Mouse (Mus musculus) forebrain, embryonic 11.5 days (tissue): ENCODE measurements around the gene Sema3b. TPM values are rescaled to one million over a fixed set of nuclear protein-coding genes. Genes with fewer than 3 reads are reported as not detected.

ENCODE experiments used
- ATAC-seq: fragments of 200-750 bp; cut with Nextera tagmentation; replicated peaks from 2 replicates; pipeline ENCODE4 v1.8.0; 2017; ENCODE audit warnings: moderate TSS enrichment; ENCODE audit not compliant: low FRiP score
- DNase-seq: peaks from one replicate; pipeline ENCODE4 v3.0.0-alpha.2; 2017; ENCODE audit warnings: low spot score
- H3K27ac ChIP-seq: fragments of 300-500 bp; sonication (generic); 2 replicates; pipeline ENCODE4 v1.5.1; 2014; ENCODE audit warnings: low read depth, low read length
- H3K27me3 ChIP-seq: fragments of 300-500 bp; sonication (generic); 2 replicates; pipeline ENCODE4 v1.6.1; 2014; ENCODE audit warnings: mild to moderate bottlenecking, low read length, mixed read lengths; ENCODE audit not compliant: control insufficient read depth, insufficient read depth
- H3K36me3 ChIP-seq: fragments of 300-500 bp; sonication (generic); 2 replicates; pipeline ENCODE4 v1.6.1; 2014; ENCODE audit warnings: mild to moderate bottlenecking, low read length, moderate library complexity, mixed read lengths; ENCODE audit not compliant: control insufficient read depth, insufficient read depth
- H3K4me1 ChIP-seq: fragments of 300-500 bp; sonication (generic); replicated peaks from 2 replicates; pipeline ENCODE4 v1.6.1; 2014; ENCODE audit warnings: low read length, mixed read lengths; ENCODE audit not compliant: control insufficient read depth, insufficient read depth
- H3K4me2 ChIP-seq: fragments of 300-500 bp; sonication (generic); 2 replicates; pipeline ENCODE4 v1.6.1; 2014; ENCODE audit warnings: low read depth, mild to moderate bottlenecking, low read length, moderate library complexity, mixed read lengths; ENCODE audit not compliant: severe bottlenecking
- H3K4me3 ChIP-seq: fragments of 300-500 bp; sonication (generic); 2 replicates; pipeline ENCODE4 v1.5.1; 2014; ENCODE audit warnings: low read depth, low read length
- H3K9ac ChIP-seq: fragments of 300-500 bp; sonication (generic); 2 replicates; pipeline ENCODE4 v1.6.1; 2014; ENCODE audit warnings: low read length
- H3K9me3 ChIP-seq: fragments of 300-500 bp; sonication (generic); 2 replicates; pipeline ENCODE4 v1.6.1; 2016; ENCODE audit warnings: low read length, mixed read lengths; ENCODE audit not compliant: control insufficient read depth
- WGBS: fragments of 180-500 bp; shearing (Covaris S2); extraction: QIAGEN DNeasy Blood & Tissue Kit; methylation state at CpG from one replicate; pipeline ENCODE4 v1.1.7; 2014; 5-methylcytosine and 5-hydroxymethylcytosine counted together
- polyA plus RNA-seq: library from polyadenylated mRNA; unstranded; fragments of >200 nt; fragmentation: Nextera tagmentation; extraction: Ambion mirVana; gene quantifications from 2 replicates; pipeline ENCODE4 v1.2.1, GENCODE M21; 2014

Sema3b gene
- polyA plus RNA-seq, 1 experiment from 2014 or later, result 1.7 TPM

DNA sequence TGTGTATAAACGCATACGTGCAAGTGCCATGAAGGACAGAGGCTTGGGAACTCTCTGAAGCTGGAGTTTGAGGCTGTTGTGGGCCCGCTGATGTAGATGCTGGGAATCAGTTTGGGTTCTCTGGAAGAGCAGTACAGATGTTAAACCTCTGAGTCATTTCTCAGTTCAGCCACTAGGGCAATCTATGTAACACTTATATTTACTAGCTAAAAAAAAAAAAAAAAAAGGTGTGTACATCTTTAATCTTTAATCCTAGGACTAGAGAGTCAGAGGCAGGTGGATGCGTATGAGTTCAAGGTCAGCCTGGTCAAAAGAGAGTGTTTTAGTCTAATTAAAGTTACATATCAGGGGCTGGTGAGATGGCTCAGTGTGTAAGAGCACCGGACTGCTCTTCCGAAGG lies 37.9 kb upstream of the Sema3b start:
- H3K4me2 ChIP-seq, result no peak overlapping the region
- WGBS, result 85% methylated on average over 6 of the region's 6 CpGs
- H3K9ac ChIP-seq, result no peak overlapping the region
- H3K4me1 ChIP-seq, result peaks cover 6% of the 10 kb centered on the region; the same call in 1 of the 2 replicates
- no peaks in the 10 kb centered on the region for H3K27me3 ChIP-seq
- no peaks in the 10 kb centered on the region for H3K36me3 ChIP-seq
- ATAC-seq (no peak), DNase-seq (no peak)
- H3K27ac ChIP-seq, result no peak overlapping the region
- H3K4me3 ChIP-seq, result no peak overlapping the region
- H3K9me3 ChIP-seq, result no peaks in the 10 kb centered on the region

DNA sequence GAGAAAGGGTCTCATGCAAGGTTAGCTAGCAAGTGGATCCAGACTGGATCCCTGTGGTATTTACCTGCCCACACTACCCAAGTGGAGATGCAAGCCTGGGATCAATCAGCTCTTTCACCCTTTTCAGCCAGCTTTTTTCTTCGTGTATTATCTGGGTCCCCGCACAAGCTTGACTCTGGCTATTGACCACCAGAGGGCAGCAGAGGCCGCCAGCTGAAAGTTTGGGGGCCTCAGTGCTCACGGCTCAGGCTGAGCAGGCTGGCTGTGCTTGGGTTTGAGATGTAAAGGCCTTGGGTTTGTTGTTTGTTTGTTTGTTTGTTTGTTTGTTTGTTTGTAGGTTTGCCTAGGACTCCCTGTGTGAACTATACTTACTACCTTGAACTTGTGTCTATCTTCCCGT lies 36.5 kb upstream of the Sema3b start:
- Histone ChIP-seq H3K9ac (no peak overlapping the region; the same call in 1 of the 2 replicates), H3K4me1 (peaks cover 16% of the 10 kb centered on the region), H3K4me2 (no peak overlapping the region), H3K36me3 (no peaks in the 10 kb centered on the region), H3K27ac (no peak overlapping the region), H3K9me3 (no peaks in the 10 kb centered on the region), H3K4me3 (no peak overlapping the region), H3K27me3 (no peaks in the 10 kb centered on the region)
- DNase-seq, result peak; percentile 93
- peak; percentile 42 for ATAC-seq
- 10% methylated on average over 5 of the region's 5 CpGs for WGBS

DNA sequence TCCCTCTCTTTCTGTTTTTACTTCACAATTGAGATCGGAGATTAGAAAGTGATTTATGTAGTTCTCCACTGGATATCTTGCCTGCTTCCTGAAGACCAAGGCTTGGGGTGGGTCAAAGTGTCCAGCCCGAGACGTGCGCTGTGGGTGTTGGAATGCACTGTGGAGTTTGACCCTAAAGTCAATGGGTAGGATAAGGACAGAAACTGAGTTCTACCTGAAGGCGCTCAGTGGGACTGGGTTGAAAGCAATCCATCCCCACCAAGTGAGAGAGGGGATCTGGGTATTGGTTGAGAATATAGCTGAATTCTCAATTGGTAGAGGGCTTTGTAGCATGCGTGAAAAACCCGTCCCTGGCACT lies 36.1 kb upstream of the Sema3b start:
- Histone ChIP-seq H3K4me1 (peaks cover 17% of the 10 kb centered on the region), H3K4me2 (no peak overlapping the region), H3K4me3 (no peak overlapping the region), H3K36me3 (no peaks in the 10 kb centered on the region), H3K27me3 (no peaks in the 10 kb centered on the region), H3K9me3 (no peaks in the 10 kb centered on the region), H3K27ac (no peak overlapping the region), H3K9ac (peak overlapping the region; percentile 9)
- DNase-seq (no peak), ATAC-seq (peak; percentile 13)
- 58% methylated on average over 7 of the region's 7 CpGs for WGBS

DNA sequence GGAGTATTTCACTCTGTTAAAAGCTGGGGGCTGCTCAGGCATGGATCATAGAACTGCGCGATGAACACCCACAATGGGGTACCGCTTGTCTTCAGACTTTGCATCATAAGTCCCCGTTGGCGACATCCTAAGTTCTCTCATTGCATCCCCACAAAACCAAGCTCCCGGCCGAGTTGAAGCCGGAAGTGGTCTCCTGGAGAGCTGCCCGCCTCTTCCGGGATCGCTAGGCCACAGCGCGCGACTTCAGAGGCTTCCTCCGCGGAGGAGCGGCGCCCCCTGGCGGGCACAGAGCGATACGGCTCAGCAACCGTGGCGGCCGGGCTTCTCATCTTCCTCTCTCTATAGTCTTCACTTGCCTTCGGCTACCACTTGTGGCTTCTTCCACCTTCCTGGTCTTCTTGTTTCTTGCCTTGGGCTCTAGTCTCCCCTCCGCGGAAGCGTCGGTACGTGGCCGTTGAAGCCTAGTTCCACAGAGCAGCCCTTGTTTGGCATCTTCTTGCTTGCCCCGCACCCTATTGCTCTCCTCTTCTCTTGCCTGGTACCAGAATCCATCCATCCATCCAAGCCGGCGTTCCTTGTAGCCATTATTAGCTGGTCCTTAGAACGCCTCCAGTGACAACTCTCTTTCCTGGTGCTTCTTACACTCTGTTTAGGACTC lies 35.6 kb upstream of the Sema3b start:
- Histone ChIP-seq H3K9ac (peak overlapping the region; percentile 63), H3K9me3 (no peaks in the 10 kb centered on the region), H3K4me2 (peak overlapping the region; percentile 58), H3K4me1 (peaks cover 17% of the 10 kb centered on the region), H3K36me3 (no peaks in the 10 kb centered on the region), H3K27ac (peak overlapping the region; percentile 43; the same call in 1 of the 2 replicates), H3K27me3 (no peaks in the 10 kb centered on the region), H3K4me3 (peak overlapping the region; percentile 29)
- ATAC-seq (peak; percentile 79), DNase-seq (peak; percentile 97)
- 6% methylated on average over 35 of the region's 35 CpGs for WGBS

DNA sequence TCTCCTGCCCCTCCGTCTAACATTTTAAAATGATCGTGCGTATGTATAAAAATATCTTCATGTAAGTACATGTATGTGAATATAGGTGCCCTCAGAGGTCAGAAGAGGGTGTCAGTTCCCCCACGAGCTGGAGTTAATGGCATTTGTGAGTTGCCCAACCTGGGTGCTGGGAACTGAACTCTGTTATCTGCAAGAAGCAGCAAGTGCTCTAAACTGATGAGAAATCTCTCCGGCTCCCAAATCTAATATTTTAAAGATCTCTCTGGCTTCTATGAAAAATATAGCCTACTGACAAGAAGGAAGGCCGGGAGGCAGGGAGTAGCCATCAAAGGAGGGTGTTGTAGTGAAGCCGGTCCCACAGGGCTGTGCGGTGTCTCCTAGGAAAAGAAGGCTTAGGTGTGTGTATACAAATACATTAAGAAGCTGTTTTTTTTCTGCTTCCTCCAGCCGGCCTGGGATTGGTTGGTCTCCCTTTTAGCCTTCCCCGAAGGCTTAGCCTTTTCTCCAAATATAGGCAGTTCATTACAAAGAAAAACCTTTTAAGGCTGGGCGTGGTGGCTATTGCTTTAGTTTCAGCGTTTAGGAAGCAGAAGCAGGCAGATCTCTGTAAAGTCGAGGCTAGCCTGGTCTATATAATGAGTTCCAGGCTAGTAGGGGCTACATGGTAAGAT lies 34.6 kb upstream of the Sema3b start:
- Histone ChIP-seq H3K36me3 (no peaks in the 10 kb centered on the region), H3K4me3 (no peak overlapping the region), H3K9me3 (no peaks in the 10 kb centered on the region), H3K4me2 (peak overlapping the region; percentile 58; the same call in 1 of the 2 replicates), H3K27me3 (no peaks in the 10 kb centered on the region), H3K27ac (no peak overlapping the region; the same call in 1 of the 2 replicates), H3K9ac (no peak overlapping the region), H3K4me1 (peaks cover 17% of the 10 kb centered on the region)
- ATAC-seq (no peak), DNase-seq (no peak)
- WGBS, result 94% methylated on average over 13 of the region's 13 CpGs

DNA sequence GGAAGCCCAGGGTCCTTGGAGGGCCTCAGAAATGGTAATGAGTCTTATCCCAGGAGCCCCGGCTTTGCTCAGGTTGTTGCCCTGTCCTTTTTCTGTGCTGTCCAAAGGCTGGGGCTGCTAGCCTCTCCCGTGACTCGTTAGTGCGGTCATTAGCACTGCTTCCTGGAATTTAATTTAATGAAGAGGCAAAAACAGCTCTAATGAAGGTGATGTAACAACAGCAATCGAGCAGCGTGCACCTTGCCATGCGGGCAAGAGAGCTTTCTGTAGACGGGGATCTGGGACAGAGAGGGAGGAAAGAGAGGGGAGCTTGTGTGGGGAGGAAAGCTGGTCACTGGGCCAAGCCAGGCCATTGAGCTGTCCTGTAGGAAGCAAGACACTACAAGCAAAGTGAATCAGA lies 32.6 kb upstream of the Sema3b start:
- no peaks in the 10 kb centered on the region for H3K27me3 ChIP-seq
- peak overlapping the region; percentile 62 for H3K27ac ChIP-seq
- no peak for ATAC-seq
- no peaks in the 10 kb centered on the region for H3K36me3 ChIP-seq
- H3K4me1 ChIP-seq, result peaks cover 27% of the 10 kb centered on the region
- H3K9ac ChIP-seq, result peak overlapping the region; percentile 32; the same call in 1 of the 2 replicates
- no peak overlapping the region for H3K4me2 ChIP-seq
- no peak for DNase-seq
- H3K9me3 ChIP-seq, result no peaks in the 10 kb centered on the region
- no peak overlapping the region for H3K4me3 ChIP-seq
- 19% methylated on average over 8 of the region's 8 CpGs for WGBS

DNA sequence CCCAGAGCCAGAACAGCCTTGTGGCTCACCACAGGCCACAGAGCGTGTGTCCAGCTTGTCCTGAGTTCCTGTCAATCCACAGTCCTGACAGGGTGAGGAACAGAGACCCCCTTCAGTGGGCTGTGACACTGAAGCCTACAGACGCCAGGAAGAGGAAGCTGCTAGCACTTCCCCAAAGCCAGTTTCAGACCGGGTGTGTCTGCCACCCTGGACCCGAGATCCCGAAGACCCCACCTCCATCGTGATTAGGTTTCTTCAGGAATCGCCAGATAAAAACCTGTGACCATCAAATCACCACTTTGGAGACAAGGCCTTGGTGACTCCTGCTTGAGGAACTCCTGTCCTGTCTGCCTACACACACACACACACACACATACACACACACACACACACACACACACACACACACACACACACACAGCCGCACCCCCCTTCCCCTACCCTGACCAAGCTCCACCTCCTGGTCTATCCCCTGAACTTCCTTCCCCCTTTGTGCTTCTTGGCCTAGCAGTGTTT lies 31.3 kb upstream of the Sema3b start:
- Histone ChIP-seq H3K4me1 (peaks cover 32% of the 10 kb centered on the region), H3K4me3 (no peak overlapping the region), H3K27ac (no peak overlapping the region), H3K27me3 (no peaks in the 10 kb centered on the region), H3K36me3 (no peaks in the 10 kb centered on the region), H3K9me3 (no peaks in the 10 kb centered on the region), H3K4me2 (no peak overlapping the region), H3K9ac (peak overlapping the region; percentile 37; the same call in 1 of the 2 replicates)
- DNase-seq (no peak), ATAC-seq (no peak)
- WGBS, result 37% methylated on average over 8 of the region's 8 CpGs

DNA sequence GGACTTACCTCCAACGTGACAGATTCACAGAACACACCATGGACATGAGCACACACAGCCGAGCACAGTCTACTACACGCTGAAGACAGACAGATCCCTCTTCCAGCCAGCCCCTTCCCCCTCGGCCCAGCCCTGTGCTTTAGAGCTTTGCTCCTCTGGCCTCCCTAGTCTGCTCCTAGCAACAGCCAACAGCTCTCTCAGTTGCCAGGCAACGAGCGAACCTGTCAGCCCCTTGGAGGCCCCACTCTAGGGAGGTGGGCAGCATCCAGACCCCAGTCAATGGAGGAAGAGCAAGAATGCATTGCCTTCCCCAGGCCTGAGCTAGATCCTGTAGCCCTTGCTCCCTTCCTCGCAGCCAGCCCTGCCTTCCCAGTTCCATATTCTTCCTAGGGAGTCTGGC lies 28.0 kb upstream of the Sema3b start:
- peak; percentile 59 for ATAC-seq

More for the DNA sequence above, 28.0 kb upstream of the Sema3b start:
- peaks cover 41% of the 10 kb centered on the region for H3K4me1 ChIP-seq
- WGBS, result 13% methylated on average over 7 of the region's 7 CpGs
- H3K9me3 ChIP-seq, result no peaks in the 10 kb centered on the region
- H3K36me3 ChIP-seq, result no peaks in the 10 kb centered on the region
- peak overlapping the region; percentile 54 for H3K9ac ChIP-seq
- H3K4me2 ChIP-seq, result peak overlapping the region; percentile 40
- no peaks in the 10 kb centered on the region for H3K27me3 ChIP-seq
- peak; percentile 86 for DNase-seq
- H3K27ac ChIP-seq, result peak overlapping the region; percentile 90
- no peak overlapping the region for H3K4me3 ChIP-seq
